Mouse (Mus musculus): ENCODE measurements around the gene Iqch. TPM values are rescaled to one million over a fixed set of nuclear protein-coding genes. Genes with fewer than 3 reads are reported as not detected.

Gene Iqch
- polyA plus RNA-seq, 1 experiment: not detected

DNA sequence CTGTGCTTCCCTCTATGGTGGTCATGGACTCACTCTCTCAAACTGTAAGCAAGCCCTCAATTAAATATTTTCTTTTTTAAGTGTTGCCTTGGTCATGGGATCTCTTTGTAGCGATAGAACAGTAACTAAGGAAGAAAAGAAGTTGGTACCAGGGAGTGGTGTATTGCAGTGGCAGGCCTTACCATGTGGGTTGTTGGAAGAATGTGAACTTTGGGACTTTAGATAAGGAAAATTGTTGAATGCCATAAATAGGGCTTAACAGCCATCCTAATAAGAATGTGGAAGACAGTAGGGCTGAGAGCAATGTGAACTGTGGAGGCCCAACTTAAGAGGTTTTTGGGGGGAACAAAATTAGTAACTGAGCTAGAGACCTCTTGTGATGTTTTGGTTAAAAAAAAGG lies 171.6 kb downstream of the Iqch start:
- Histone ChIP-seq H3K4me3 (ENCODE audit: insufficient read depth, low read depth, low read length) (no peak overlapping the region), H3K4me1 (ENCODE audit: control insufficient read depth, insufficient read depth, insufficient read length, low read length) (no peaks in the 10 kb centered on the region), H3K27ac (replicated peaks; ENCODE audit: low read depth, low read length) (no peak overlapping the region)

DNA sequence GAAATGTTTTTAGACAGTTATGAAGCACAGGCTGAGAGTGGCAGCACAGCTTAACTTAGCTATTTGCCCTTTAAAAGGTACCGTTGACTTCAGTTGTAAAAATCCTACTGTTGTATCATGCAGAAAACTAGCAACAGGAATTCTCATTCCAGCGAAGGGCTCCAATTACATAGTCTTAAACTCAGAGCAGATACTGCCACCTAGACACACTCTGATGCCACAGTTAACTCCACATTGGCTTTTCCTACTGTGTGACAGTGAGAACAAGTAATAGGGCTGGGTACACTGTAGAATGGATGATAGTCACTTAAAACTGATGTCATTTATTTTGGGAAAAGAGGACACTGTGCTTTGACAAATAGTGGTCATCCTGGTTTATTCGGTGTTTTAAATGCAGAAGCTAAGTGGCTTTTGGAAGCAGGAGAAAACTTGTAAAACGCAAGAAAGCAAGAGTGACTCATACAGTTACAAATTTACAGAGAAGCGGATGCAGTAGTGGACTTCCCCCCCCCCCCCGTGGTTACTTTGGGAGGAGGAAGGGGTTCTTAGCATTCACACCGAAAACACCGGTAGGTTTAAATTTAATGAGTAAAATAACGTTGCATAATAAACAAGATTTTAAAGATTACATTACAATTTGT lies 181.1 kb downstream of the Iqch start:
- H3K27ac ChIP-seq (replicated peaks; ENCODE audit: low read depth, low read length): no peak overlapping the region
- H3K4me3 ChIP-seq (ENCODE audit: insufficient read depth, low read depth, low read length): no peak overlapping the region
- H3K4me1 ChIP-seq (ENCODE audit: control insufficient read depth, insufficient read depth, insufficient read length, low read length): no peaks in the 10 kb centered on the region

DNA sequence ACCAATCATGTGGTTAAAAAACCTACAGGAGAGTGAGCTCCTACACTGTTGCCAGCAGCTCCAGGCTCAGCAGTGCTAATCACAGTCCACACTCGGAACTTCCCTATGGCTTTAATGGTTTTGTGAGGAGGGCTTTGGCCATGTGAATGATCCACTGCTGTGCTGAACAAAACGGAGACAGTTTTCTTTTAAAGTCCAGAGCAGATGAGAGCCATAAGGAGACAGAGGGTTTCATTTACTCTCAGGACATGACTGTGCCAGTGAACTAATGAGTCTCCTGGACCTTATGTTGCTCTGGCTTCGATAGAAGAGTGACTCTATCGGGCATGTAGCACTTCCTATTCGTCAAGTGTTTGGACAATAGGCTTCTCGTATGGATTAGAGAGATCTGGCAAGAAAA lies 181.9 kb downstream of the Iqch start:
- H3K4me3 ChIP-seq (ENCODE audit: insufficient read depth, low read depth, low read length): no peak overlapping the region

DNA sequence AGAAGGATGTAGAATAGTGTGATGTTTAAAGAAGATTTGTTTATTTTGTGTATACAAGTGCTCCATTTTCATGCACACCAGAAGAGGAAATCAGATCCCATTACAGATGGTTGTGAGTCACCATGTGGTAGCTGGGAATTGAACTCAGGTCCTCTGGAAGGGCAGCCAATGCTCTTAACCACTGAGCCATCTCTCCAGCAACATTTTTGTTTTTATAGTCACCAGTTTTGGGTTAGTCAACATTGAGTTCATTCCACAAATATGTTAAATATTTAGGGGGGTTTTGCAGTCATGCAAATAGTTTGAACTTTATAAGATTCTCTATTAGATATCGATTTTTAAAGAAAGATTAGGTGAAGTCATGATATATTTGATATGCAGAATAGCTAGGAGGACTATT lies 202.1 kb downstream of the Iqch start:
- Histone ChIP-seq H3K4me3 (ENCODE audit: insufficient read depth, low read depth, low read length) (no peak overlapping the region), H3K27ac (replicated peaks; ENCODE audit: low read depth, low read length) (no peak overlapping the region), H3K4me1 (ENCODE audit: control insufficient read depth, insufficient read depth, insufficient read length, low read length) (peaks cover 3% of the 10 kb centered on the region; the same call in 1 of the 2 replicates)

More for the DNA sequence above, 181.9 kb downstream of the Iqch start:
- Histone ChIP-seq H3K27ac (replicated peaks; ENCODE audit: low read depth, low read length) (no peak overlapping the region), H3K4me1 (ENCODE audit: control insufficient read depth, insufficient read depth, insufficient read length, low read length) (no peaks in the 10 kb centered on the region)

DNA sequence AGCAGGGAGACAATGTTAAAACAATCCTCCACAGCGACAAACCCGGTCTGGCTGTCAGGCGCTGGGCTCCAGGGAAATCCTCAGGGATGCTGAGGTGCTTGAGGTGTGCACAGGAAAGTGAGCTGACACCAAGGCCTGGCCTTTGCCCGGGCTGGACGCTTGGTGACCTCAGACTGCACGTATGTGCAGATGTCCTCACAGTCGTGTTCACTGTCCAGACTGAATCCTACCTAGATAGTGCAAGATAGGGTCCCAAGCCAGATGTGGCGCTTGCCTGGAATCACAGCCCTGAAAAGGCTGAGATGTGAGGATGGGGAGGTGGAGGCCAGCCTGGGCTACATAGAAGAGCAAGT lies 202.9 kb downstream of the Iqch start:
- peaks cover 3% of the 10 kb centered on the region; the same call in 1 of the 2 replicates for H3K4me1 ChIP-seq (ENCODE audit: control insufficient read depth, insufficient read depth, insufficient read length, low read length)
- H3K4me3 ChIP-seq (ENCODE audit: insufficient read depth, low read depth, low read length): peak overlapping the region; percentile 66
- peak overlapping the region; percentile 73 for H3K27ac ChIP-seq (replicated peaks; ENCODE audit: low read depth, low read length)

DNA sequence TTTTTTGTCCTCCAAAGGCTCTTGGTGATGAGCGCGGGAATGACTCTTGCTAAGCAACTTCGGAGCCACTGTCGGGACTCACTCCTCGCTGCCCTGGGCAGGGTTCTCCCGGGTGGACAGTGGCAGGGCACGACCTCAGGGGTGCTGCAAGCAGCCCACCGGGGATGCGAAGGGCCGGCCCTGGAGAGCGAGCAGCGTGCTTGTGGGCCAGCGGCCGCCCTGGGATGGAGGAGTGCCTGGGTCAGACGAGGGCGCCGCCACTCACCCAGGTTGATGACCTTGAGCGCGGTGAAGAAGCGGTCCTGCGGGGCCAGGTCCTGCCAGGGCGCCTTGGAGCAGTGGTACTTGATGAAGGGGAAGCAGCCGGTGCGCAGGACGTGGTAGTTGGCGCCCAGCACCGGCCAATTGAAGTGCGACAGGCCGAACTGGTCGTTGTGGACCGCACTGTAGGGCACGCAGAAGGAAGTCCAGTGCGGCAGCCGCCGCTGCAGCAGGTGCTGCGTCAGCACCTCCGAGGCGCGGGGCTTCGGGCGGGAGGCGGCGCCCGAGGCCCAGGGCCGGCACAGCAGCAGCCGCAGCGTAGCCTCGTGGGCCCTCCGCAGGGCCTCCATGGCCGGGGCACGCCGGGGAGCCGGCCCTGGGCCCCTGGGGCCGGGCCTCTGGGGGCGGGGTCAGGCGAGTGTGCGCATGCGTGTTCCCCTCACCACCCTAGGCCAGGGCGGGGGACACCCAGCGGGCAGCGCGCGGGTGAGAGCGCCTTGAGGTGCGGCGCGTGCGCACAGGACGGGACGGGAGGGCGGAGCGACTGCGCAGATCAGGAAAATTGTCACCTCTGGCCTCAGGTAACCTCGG lies 203.5 kb downstream of the Iqch start, which contains the start of gene 2300009A05Rik:
2300009A05Rik (minus strand) TSS at position 636 of the 852 bp plus-strand sequence.
- Histone ChIP-seq H3K4me1 (ENCODE audit: control insufficient read depth, insufficient read depth, insufficient read length, low read length) (peaks cover 3% of the 10 kb centered on the region; the same call in 1 of the 2 replicates), H3K27ac (replicated peaks; ENCODE audit: low read depth, low read length) (peak within 1 kb of the TSS; percentile 73), H3K4me3 (ENCODE audit: insufficient read depth, low read depth, low read length) (peak within 1 kb of the TSS; percentile 66)

DNA sequence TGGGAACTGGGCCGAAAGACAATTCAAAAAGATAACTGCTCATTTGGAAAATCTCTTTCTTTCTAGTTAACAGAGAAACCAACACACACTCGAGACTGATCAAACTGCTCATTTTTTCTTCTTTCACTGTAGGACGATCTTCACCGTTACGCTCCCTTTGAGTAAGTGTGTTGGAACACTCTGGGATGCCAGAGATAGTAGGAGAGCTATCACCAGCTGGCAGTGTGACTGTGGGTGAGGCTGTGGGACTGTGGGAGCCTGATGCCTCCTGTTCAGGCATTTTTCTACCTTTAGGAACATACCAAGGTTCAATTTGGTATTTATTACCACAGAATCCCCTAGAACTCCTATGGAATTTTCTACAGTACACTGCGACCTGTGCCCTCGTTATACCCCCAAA lies 206.7 kb downstream of the Iqch start:
- no peak overlapping the region for H3K4me3 ChIP-seq (ENCODE audit: insufficient read depth, low read depth, low read length)

DNA sequence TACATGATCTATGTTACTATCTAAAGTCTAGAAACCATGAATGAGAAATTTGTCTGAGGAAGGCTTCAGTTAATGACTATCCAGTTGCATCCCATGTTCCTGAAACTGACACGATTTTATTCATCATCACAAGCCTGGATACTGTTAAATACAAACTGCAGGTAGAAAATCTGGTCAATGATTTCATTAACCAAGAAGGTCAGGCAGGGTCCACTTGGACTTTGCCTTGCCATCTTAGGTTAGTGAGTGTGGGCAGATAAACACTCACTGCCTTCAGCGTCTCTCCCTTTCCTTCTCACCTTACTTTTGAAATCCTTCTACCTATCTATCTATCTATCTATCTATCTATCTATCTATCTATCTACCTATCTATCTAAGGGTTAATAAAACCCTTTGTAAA lies 211.0 kb downstream of the Iqch start:
- Histone ChIP-seq H3K4me3 (ENCODE audit: insufficient read depth, low read depth, low read length) (no peak overlapping the region), H3K27ac (replicated peaks; ENCODE audit: low read depth, low read length) (no peak overlapping the region), H3K4me1 (ENCODE audit: control insufficient read depth, insufficient read depth, insufficient read length, low read length) (no peaks in the 10 kb centered on the region)

More for the DNA sequence above, 206.7 kb downstream of the Iqch start:
- Histone ChIP-seq H3K4me1 (ENCODE audit: control insufficient read depth, insufficient read depth, insufficient read length, low read length) (peaks cover 3% of the 10 kb centered on the region; the same call in 1 of the 2 replicates), H3K27ac (replicated peaks; ENCODE audit: low read depth, low read length) (no peak overlapping the region)

DNA sequence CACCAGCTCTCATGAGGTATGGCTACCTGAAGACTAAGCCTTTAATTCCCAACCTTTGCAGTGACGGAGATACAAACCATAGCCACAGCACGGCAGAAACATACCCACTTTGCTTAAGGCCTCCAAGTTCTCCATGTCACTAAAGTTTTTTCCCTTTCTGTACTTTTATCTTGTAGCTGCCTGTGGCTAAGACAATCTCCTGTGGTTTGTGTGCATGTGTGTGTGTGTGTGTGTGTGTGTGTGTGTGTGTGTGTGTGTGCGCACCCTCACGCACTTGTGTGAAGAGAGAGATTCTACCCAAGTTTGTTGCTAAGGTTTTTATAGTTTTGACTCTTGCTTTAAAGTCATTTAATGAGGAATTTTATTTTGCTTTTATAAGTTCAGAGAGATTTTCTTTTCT lies 219.5 kb downstream of the Iqch start:
- Histone ChIP-seq H3K4me3 (ENCODE audit: insufficient read depth, low read depth, low read length) (no peak overlapping the region), H3K4me1 (ENCODE audit: control insufficient read depth, insufficient read depth, insufficient read length, low read length) (no peaks in the 10 kb centered on the region), H3K27ac (replicated peaks; ENCODE audit: low read depth, low read length) (no peak overlapping the region)

DNA sequence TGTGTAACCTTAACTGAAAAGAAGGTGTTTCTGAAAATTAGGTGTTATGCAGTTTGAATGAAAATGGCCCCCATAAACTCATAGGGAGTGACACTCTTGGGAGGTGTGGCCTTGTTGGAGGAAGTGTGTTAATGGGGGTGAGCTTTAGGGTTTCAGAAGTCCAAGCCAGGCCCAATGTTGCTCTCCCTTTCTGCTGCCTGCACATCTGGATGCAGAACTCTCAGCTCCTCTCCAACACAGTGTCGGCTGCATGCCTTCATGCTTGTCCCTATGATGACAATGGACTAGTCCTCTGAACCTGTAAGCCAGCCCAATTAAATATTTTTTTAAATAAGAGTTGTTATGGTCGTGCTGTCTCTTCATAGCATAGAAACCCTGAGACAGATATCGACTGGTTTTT lies 222.0 kb downstream of the Iqch start:
- Histone ChIP-seq H3K27ac (replicated peaks; ENCODE audit: low read depth, low read length) (no peak overlapping the region), H3K4me1 (ENCODE audit: control insufficient read depth, insufficient read depth, insufficient read length, low read length) (peaks cover 6% of the 10 kb centered on the region), H3K4me3 (ENCODE audit: insufficient read depth, low read depth, low read length) (no peak overlapping the region)

DNA sequence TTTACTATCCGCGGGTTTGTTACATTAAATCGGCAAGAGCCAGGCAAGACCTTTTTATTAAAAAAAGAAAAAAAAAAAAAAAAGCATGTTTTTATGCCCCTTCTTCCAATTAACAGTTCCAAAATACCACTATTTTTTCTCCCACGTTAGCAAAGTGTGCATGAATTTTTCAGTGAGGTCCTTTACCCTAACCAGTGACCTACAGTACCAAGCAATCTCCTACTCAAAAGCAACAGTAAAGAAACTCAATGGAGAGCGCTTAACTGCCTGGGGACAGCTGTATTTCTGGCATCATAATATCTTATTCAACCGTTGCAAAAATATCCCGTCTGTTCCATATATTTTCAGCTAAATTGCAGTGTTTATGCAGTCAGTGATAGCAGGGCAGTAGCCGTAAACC lies 224.1 kb downstream of the Iqch start:
- Histone ChIP-seq H3K4me1 (ENCODE audit: control insufficient read depth, insufficient read depth, insufficient read length, low read length) (peaks cover 8% of the 10 kb centered on the region), H3K27ac (replicated peaks; ENCODE audit: low read depth, low read length) (peak overlapping the region; percentile 76), H3K4me3 (ENCODE audit: insufficient read depth, low read depth, low read length) (peak overlapping the region; percentile 79)

DNA sequence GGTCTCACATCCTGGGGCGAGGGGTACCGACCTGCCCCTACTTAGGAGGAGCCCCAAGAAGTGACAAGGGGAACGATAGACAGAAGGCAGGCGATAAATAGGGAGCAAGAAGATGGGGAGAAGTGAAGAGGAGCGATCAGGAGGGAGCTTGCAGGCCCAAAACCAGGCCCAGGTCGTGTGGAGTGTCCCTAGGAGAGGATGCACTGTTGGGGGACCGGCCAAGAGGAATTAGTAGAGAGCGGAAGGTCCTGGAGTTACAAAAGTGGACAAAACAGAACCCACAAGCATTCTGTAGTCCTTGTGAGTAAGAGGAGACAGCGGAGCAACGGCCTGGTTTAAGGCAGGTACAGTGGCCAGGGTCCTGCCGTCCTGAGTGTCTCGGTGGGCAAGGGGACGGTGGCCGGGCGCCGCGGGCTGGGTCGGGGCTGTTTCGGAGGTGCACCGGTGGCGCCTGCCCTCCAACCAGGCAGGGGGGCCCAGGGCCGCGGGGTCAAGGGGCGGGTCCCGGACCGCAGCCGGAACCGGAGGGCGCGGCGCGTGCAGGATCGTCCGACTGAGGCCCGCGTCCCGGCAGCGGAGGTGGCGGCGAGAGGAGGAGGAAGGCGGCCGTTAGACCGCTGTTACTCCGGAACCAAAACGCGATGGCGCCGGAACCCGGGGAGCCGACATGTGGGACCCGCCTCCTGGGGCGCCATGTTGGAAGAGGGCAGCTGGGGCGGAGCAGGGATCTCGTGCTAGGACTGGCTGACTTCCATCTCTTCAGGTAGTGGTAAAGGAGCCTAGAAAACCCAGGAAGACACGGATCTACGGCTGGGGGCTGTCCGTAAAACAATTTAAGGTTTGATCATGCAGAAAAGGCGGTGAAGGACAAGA lies 224.8 kb downstream of the Iqch start, which contains the start of gene Map2k5:
Map2k5 (minus strand) TSS at position 633 of the 873 bp plus-strand sequence.
- peak within 1 kb of the TSS; percentile 77 for H3K27ac ChIP-seq (replicated peaks; ENCODE audit: low read depth, low read length)
- peaks cover 8% of the 10 kb centered on the region for H3K4me1 ChIP-seq (ENCODE audit: control insufficient read depth, insufficient read depth, insufficient read length, low read length)
- H3K4me3 ChIP-seq (ENCODE audit: insufficient read depth, low read depth, low read length): peak within 1 kb of the TSS; percentile 79

DNA sequence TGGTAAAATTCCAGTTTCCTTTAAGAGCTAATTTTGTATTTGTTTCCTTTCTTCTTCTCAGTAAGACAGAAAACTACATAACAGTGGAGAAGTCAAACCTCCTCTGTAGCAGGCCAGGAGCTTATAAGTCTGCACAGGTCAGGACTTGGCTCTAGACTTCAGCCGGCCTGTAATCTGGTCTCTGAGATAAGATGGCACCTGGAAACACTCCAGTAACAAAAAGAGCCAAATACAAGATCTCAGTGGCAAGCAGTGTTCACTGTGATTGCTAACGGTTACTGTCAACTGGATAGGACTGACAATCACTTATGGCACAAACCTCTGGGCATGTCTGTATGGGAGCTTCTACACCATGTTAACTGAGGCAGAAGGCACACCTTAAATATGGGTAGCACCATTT lies 229.0 kb downstream of the Iqch start:
- H3K4me1 ChIP-seq (ENCODE audit: control insufficient read depth, insufficient read depth, insufficient read length, low read length): peaks cover 10% of the 10 kb centered on the region
- H3K4me3 ChIP-seq (ENCODE audit: insufficient read depth, low read depth, low read length): no peak overlapping the region
- no peak overlapping the region for H3K27ac ChIP-seq (replicated peaks; ENCODE audit: low read depth, low read length)

DNA sequence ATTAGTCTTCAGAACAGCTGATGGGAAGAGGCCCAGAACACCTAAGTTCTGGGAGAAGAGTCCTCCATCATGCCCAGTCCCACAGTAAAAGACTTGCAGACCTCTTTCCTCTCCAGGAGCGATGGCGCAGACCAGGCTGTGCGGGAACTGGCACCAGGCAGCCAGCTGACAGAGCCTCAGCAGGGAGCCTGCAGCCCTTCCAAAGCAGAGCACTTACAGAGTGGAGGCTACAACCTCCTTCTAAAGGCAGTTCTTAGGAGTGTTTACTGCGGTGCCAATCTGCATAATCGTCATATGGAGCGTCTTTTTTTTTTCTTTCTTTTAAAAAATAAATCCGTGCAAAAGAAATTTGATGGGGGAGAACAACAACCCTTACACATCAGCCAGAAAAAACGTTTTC lies 229.8 kb downstream of the Iqch start:
- Histone ChIP-seq H3K4me1 (ENCODE audit: control insufficient read depth, insufficient read depth, insufficient read length, low read length) (peaks cover 10% of the 10 kb centered on the region), H3K27ac (replicated peaks; ENCODE audit: low read depth, low read length) (no peak overlapping the region), H3K4me3 (ENCODE audit: insufficient read depth, low read depth, low read length) (no peak overlapping the region)
